Mouse (Mus musculus) heart, embryonic 12.5 days (tissue): Measurements from ENCODE around the gene Hps3. TPM values are rescaled to one million over a fixed set of nuclear protein-coding genes. Genes with fewer than 3 reads are reported as not detected.

Experiments used
- polyA plus RNA-seq: library from polyadenylated mRNA; unstranded; fragments of >200 nt; fragmentation: Nextera tagmentation; extraction: Ambion mirVana; gene quantifications from 2 replicates; pipeline ENCODE4 v1.2.1, GENCODE M21; 2016

The Hps3 gene
- polyA plus RNA-seq, 1 experiment from 2014 or later: 12.6 TPM

Other genes starting within 250 kb of the Hps3 start
- gene Cp, start 78.3 kb downstream of the Hps3 start, polyA plus RNA-seq: 0.41 and 0.58 TPM in 2 replicates
- 19.1 and 21.3 TPM in 2 replicates for gene Hltf, start 22.5 kb upstream of the Hps3 start, polyA plus RNA-seq
- gene Gyg, start 120.0 kb upstream of the Hps3 start, polyA plus RNA-seq: 687 and 707 TPM in 2 replicates
- 0.53 and 0.54 TPM in 2 replicates for gene Cpa3, start 206.9 kb upstream of the Hps3 start, polyA plus RNA-seq
- gene Cpb1, start 240.4 kb upstream of the Hps3 start, polyA plus RNA-seq: 0.44 TPM in 1 of 2 replicates, not detected in the other